Mouse (Mus musculus): ENCODE data around the gene Olfr31.

GRCm38 (mm10) chr14:14347151-14347835 is 24.7 kb downstream of the Olfr31 start:
- TF ChIP-seq ZC3H11A (IDR thresholded peaks at IDR 0.05; ENCODE audit: borderline replicate concordance, low read depth, low read length) (no peak), HCFC1 (IDR thresholded peaks at IDR 0.05; ENCODE audit: borderline replicate concordance, insufficient read depth, low read length) (no peak), ZNF384 (IDR thresholded peaks at IDR 0.05; ENCODE audit: low read depth, low read length) (no peak), MAFK (IDR thresholded peaks at IDR 0.05; ENCODE audit: insufficient read depth, low read depth, low read length) (no peak)
